Comparison of ENCODE assay signal across 13 mouse cellular contexts in the genomic region with DNA sequence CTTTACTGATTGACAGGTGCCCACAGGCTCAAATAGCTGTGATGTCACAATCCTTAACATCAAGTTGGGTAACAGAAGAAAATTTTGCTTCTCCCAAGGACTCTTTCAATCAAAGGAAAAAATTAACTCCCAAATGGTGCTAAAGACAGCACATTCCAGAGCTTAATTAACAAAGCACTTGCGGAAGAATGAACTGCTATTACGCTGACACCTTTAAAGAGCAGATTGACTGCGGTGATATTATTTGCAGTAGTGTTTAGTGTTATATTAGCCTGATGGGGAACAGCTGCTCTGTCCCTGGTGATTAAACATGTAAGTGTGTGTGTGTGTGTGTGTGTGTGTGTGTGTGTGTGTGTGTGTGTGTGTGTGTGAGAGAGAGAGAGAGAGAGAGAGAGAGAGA.
"Had no signal": no experiment of that assay in that cellular context is flagged by ENCODE, and none has a peak within 500 bp of the region (broad histone marks: within the 10 kb centered on the region; RNA-seq: fewer than 3 reads in every experiment).

No protein-coding gene starts in this region.

- H3K9ac ChIP-seq: limb, embryonic 12.5 days; limb, embryonic 15.5 days; liver, embryonic 14.5 days; liver, postnatal 0 days; lung, embryonic 14.5 days; midbrain, embryonic 12.5 days; midbrain, embryonic 15.5 days; stomach, embryonic 15.5 days had no signal

- H3K4me1 ChIP-seq: limb, embryonic 15.5 days; midbrain, embryonic 15.5 days; stomach, embryonic 15.5 days had no signal

- H3K9me3 ChIP-seq: limb, embryonic 12.5 days; limb, embryonic 15.5 days; midbrain, embryonic 12.5 days; midbrain, embryonic 15.5 days; stomach, embryonic 15.5 days had no signal

- ATAC-seq: liver, postnatal 0 days; lung, postnatal 0 days; midbrain, embryonic 15.5 days had no signal

- H3K36me3 ChIP-seq: limb, embryonic 12.5 days; limb, embryonic 15.5 days; midbrain, embryonic 12.5 days; midbrain, embryonic 15.5 days; stomach, embryonic 15.5 days had no signal

- H3K27me3 ChIP-seq: limb, embryonic 15.5 days; midbrain, embryonic 12.5 days; midbrain, embryonic 15.5 days; stomach, embryonic 15.5 days had no signal

- H3K4me3 ChIP-seq: limb, embryonic 12.5 days; limb, embryonic 15.5 days; midbrain, embryonic 12.5 days; midbrain, embryonic 15.5 days; stomach, embryonic 15.5 days had no signal

- H3K4me2 ChIP-seq: limb, embryonic 12.5 days; limb, embryonic 15.5 days; liver, embryonic 11.5 days; lung, embryonic 14.5 days; midbrain, embryonic 12.5 days; midbrain, embryonic 15.5 days; stomach, embryonic 15.5 days had no signal

- DNase-seq: kidney, postnatal 10 days; liver, postnatal 0 days; lung, embryonic 14.5 days; thymus, postnatal 25 days had no signal

- H3K27ac ChIP-seq: limb, embryonic 12.5 days; limb, embryonic 15.5 days; liver, embryonic 14.5 days; macrophage; midbrain, embryonic 12.5 days; midbrain, embryonic 15.5 days; stomach, embryonic 15.5 days had no signal
